Mouse (Mus musculus) kidney, adult 2 months (tissue): ENCODE measurements around the gene AL732309.1.

ENCODE experiments used
- CTCF ChIP-seq: fragments of 200-500 bp; conservative IDR thresholded peaks from 2 replicates; pipeline ENCODE4 v1.5.1; 2011; ENCODE audit warnings: low read depth, mild to moderate bottlenecking, control low read depth, low read length, moderate library complexity, mixed read lengths; ENCODE audit not compliant: insufficient read depth, insufficient read length
- POLR2A ChIP-seq: fragments of 200-500 bp; IDR thresholded peaks from one replicate; pipeline ENCODE4 v1.6.1; 2011; ENCODE audit warnings: low read depth, low read length, control low read depth

DNA sequence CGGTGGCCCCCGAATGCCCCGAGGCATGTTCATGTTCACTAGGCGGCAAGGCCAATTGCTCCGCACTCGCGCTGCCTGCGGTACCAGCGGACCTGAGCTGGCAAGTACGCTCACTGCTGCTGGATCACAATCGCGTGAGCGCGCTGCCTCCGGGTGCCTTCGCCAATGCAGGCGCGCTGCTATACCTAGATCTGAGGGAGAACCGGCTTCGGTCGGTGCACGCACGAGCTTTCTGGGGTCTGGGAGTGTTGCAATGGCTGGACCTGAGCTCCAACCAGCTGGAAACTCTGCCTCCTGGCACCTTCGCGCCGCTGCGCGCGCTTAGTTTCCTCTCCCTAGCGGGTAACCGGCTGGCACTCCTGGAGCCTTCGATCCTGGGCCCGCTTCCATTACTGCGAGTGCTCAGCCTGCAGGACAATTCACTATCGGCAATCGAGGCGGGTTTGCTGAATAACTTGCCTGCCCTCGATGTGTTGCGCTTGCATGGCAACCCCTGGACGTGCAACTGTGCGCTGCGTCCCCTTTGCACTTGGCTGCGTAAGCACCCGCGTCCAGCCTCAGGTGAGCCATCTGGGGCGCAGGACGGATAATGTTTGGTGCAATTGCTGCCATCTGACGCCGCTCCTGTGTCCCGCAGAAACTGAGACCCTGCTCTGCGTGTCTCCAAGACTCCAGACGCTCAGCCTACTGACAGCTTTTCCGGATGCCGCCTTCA is 43.6 kb upstream of the AL732309.1 start:
- no peak for TF ChIP-seq CTCF
- TF ChIP-seq POLR2A: no peak
